Mouse (Mus musculus) intestine, embryonic 16.5 days (tissue): Measurements from ENCODE around the gene Gabrg3. TPM values are rescaled to one million over a fixed set of nuclear protein-coding genes. Genes with fewer than 3 reads are reported as not detected.

ENCODE experiments used
- ATAC-seq: fragments of 200-750 bp; cut with Nextera tagmentation; 2 replicates; pipeline ENCODE4 v1.8.0; 2017; ENCODE audit warnings: moderate TSS enrichment, moderate library complexity
- H3K27ac ChIP-seq: fragments of 300-500 bp; sonication (generic); 2 replicates; pipeline ENCODE4 v1.5.1; 2014; ENCODE audit warnings: mild to moderate bottlenecking, low read length
- H3K27me3 ChIP-seq: fragments of 300-500 bp; sonication (generic); replicated peaks from 2 replicates; pipeline ENCODE4 v1.6.1; 2014; ENCODE audit warnings: low read length, control low read depth, mixed read lengths; ENCODE audit not compliant: control insufficient read depth, insufficient read depth
- H3K36me3 ChIP-seq: fragments of 300-500 bp; sonication (generic); 2 replicates; pipeline ENCODE4 v1.6.1; 2014; ENCODE audit warnings: low read length, control low read depth; ENCODE audit not compliant: control insufficient read depth, insufficient read depth
- H3K4me1 ChIP-seq: fragments of 300-500 bp; sonication (generic); 2 replicates; pipeline ENCODE4 v1.6.1; 2014; ENCODE audit warnings: low read length, control low read depth, mixed read lengths; ENCODE audit not compliant: control insufficient read depth, insufficient read depth
- H3K4me2 ChIP-seq: fragments of 300-500 bp; sonication (generic); 2 replicates; pipeline ENCODE4 v1.6.1; 2014; ENCODE audit warnings: low read depth, low read length, control low read depth
- H3K4me3 ChIP-seq: fragments of 300-500 bp; sonication (generic); 2 replicates; pipeline ENCODE4 v1.5.1; 2014; ENCODE audit warnings: mild to moderate bottlenecking, low read length
- H3K9ac ChIP-seq: fragments of 300-500 bp; sonication (generic); 2 replicates; pipeline ENCODE4 v1.6.1; 2014; ENCODE audit warnings: low read depth, low read length
- H3K9me3 ChIP-seq: fragments of 300-500 bp; sonication (generic); 2 replicates; pipeline ENCODE4 v1.6.1; 2016; ENCODE audit warnings: low read length, control low read depth; ENCODE audit not compliant: control insufficient read depth
- WGBS: fragments of 180-500 bp; shearing (Covaris S2); extraction: QIAGEN DNeasy Blood & Tissue Kit; methylation state at CpG from one replicate; pipeline ENCODE4 v1.1.7; 2014; 5-methylcytosine and 5-hydroxymethylcytosine counted together
- polyA plus RNA-seq: library from polyadenylated mRNA; unstranded; fragments of >200 nt; fragmentation: Nextera tagmentation; extraction: Ambion mirVana; gene quantifications from 2 replicates; pipeline ENCODE4 v1.2.1, GENCODE M21; 2015

Gene Gabrg3
- polyA plus RNA-seq, 1 experiment from 2014 or later = 0.59 TPM

- no peaks in the 10 kb centered on the region for H3K36me3 ChIP-seq
- 89% methylated on average over 6 of the region's 6 CpGs for WGBS
- H3K27ac ChIP-seq = no peak overlapping the region
- no peaks in the 10 kb centered on the region for H3K27me3 ChIP-seq
- no peak overlapping the region for H3K4me3 ChIP-seq
- H3K4me1 ChIP-seq = no peaks in the 10 kb centered on the region
- no peak for ATAC-seq
- H3K9me3 ChIP-seq = no peaks in the 10 kb centered on the region
- no peak overlapping the region for H3K9ac ChIP-seq
- no peak overlapping the region for H3K4me2 ChIP-seq
Observed at GRCm38 (mm10) chr7:56729225-56729624, 657.8 kb downstream of the Gabrg3 start.

Other genes with a start within 250 kb of the Gabrg3 start
- gene Gabrb3, start 32.5 kb upstream of the Gabrg3 start, polyA plus RNA-seq = 2.0 and 2.9 TPM in 2 replicates
- 0.10 and 0.26 TPM in 2 replicates for gene Gabra5, start 122.9 kb upstream of the Gabrg3 start, polyA plus RNA-seq